8 mouse cellular contexts compared by ENCODE assay signal in the genomic region with DNA sequence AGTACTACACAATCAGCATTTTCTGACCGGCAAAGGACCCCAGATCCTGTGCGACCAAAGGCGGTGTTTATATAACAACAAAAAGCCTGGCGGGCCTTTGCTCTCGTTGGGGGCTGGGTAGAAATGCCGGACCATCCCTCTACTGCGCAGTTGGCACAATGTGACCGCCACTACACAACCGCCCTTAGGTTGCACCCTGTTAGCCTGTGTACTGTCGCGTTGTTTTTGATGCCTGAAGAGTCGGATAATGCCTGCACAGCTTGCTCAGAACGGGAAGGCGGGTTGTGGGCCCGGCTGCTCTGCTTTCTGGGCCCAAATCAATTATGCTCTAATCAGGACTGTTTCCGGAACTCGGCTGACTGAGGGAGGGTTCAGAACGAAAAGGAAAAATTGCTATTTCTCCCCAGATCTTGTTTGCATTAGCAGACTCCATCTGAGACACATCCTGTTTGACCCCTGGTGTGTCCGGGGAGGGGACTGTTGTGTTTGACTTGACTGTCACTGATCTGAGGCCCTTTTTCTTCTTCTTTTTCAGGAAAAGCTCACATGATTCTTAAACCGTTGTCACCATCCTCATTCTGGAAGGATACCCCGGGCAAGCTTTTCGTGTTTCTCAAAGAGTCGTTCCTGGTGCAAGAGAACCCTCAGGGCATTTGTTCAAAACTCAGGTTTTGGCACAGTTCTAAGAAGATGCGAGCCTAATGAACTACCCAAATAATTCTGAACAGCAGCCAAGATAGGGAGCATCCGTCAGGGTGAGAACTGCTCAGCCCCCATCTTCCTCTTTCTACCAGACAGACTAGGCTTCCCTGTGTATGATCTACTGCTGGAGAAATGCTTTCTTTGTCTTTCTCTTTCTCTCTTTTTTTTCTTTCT. TPM values are rescaled to one million over a fixed set of nuclear protein-coding genes. Genes with fewer than 3 reads are reported as not detected.
DNase-seq lines count a peak whose midpoint lies in the region; ATAC-seq lines count a peak whose summit lies in the region.

No protein-coding gene starts in this region.

- ATAC-seq in granulocyte monocyte progenitor cell, adult 5-6 weeks (replicated peaks; ENCODE audit: poor library complexity, severe bottlenecking): peak; percentile 62
- ATAC-seq in intestine, embryonic 15.5 days: peak; percentile 58
- ATAC-seq in lung, embryonic 16.5 days (ENCODE audit: low read depth): peak; percentile 73

- H3K4me1 ChIP-seq in intestine, embryonic 15.5 days (replicated peaks): peaks cover 24% of the 10 kb centered on the region
- H3K4me1 ChIP-seq in lung, embryonic 16.5 days (replicated peaks; ENCODE audit: control insufficient read depth, insufficient read depth, low read length): peaks cover 51% of the 10 kb centered on the region

- H3K27me3 ChIP-seq in intestine, embryonic 15.5 days (replicated peaks): no peaks in the 10 kb centered on the region
- H3K27me3 ChIP-seq in lung, embryonic 16.5 days (ENCODE audit: control insufficient read depth, insufficient read depth, low read depth, low read length): no peaks in the 10 kb centered on the region

- 0 out of 2 replicates have a peak overlapping the region, but pooled peaks have one; percentile 9 for H3K4me3 ChIP-seq in intestine, embryonic 15.5 days (replicated peaks)
- peak overlapping the region; percentile 18 for H3K4me3 ChIP-seq in lung, embryonic 16.5 days (ENCODE audit: low read length)

- H3K27ac ChIP-seq in intestine, embryonic 15.5 days: peak overlapping the region; percentile 86
- peak overlapping the region; percentile 96 for H3K27ac ChIP-seq in lung, embryonic 16.5 days (ENCODE audit: low read length)

- peak; percentile 44 to 48 for DNase-seq in layer of hippocampus, postnatal 14 days (ENCODE audit: low spot score in 2 of 2)
- no peak for DNase-seq in layer of hippocampus, postnatal 25 days (ENCODE audit: extremely low spot score in 1 of 2, low spot score in 1 of 2)
- DNase-seq in right cerebral cortex, adult 18-20 months: no peak
- DNase-seq in testis, postnatal 14 days (ENCODE audit: low spot score): no peak
- no peak for DNase-seq in left cerebral cortex, postnatal 25 days (ENCODE audit: low spot score in 2 of 2)

- WGBS in intestine, embryonic 15.5 days: 24% methylated on average over 25 of the region's 25 CpGs
- 13% methylated on average over 25 of the region's 25 CpGs for WGBS in lung, embryonic 16.5 days

- H3K36me3 ChIP-seq in intestine, embryonic 15.5 days: no peaks in the 10 kb centered on the region
- H3K36me3 ChIP-seq in lung, embryonic 16.5 days (ENCODE audit: control insufficient read depth, insufficient read depth, low read length): no peaks in the 10 kb centered on the region

- H3K4me2 ChIP-seq in intestine, embryonic 15.5 days (replicated peaks): peak overlapping the region; percentile 55
- H3K4me2 ChIP-seq in lung, embryonic 16.5 days (ENCODE audit: low read depth, low read length): peak overlapping the region; percentile 48

- intact Hi-C loops in left cerebral cortex, postnatal 25 days (cut with DNase I): no loop called here

- no peak overlapping the region; the same call in 1 of the 2 replicates for H3K9ac ChIP-seq in intestine, embryonic 15.5 days
- H3K9ac ChIP-seq in lung, embryonic 16.5 days (ENCODE audit: low read length): peak overlapping the region; percentile 52

- no peaks in the 10 kb centered on the region for H3K9me3 ChIP-seq in intestine, embryonic 15.5 days
- no peaks in the 10 kb centered on the region for H3K9me3 ChIP-seq in lung, embryonic 16.5 days (ENCODE audit: control insufficient read depth, low read length)

RNA-seq across cellular contexts. Expression of a gene that starts 47.5 kb away (rescaled TPM):
- total RNA-seq in layer of hippocampus, postnatal 14 days (2021): 100 to 1,000 TPM; 112 to 123 TPM
- 100 to 1,000 TPM in 1 of 2 experiments, 10 to 100 TPM in 1; 91.1 to 104 TPM for total RNA-seq in layer of hippocampus, postnatal 25 days (2021)
- 43.6 and 77.0 TPM in 2 replicates for total RNA-seq in granulocyte monocyte progenitor cell, adult 5-6 weeks (2014; fragmentation: Nextera tagmentation)
- total RNA-seq in granulocyte monocyte progenitor cell, adult 5-6 weeks (2017): 49.8 and 70.5 TPM in 2 replicates
- polyA plus RNA-seq in intestine, embryonic 15.5 days (2015; fragmentation: Nextera tagmentation; extraction: Ambion mirVana): 182 and 206 TPM in 2 replicates
- polyA plus RNA-seq in lung, embryonic 16.5 days (2015; fragmentation: Nextera tagmentation; extraction: Ambion mirVana): 148 and 169 TPM in 2 replicates
- 10 to 100 TPM; 75.4 TPM for total RNA-seq in left cerebral cortex, postnatal 25 days (2021)

RNA-seq across cellular contexts. Expression of a gene that starts 52.7 kb away (rescaled TPM):
- total RNA-seq in layer of hippocampus, postnatal 14 days (2021): 100 to 1,000 TPM; 119 to 124 TPM
- 100 to 1,000 TPM; 115 to 125 TPM for total RNA-seq in layer of hippocampus, postnatal 25 days (2021)
- 30.2 and 57.5 TPM in 2 replicates for total RNA-seq in granulocyte monocyte progenitor cell, adult 5-6 weeks (2014; fragmentation: Nextera tagmentation)
- 39.5 and 43.3 TPM in 2 replicates for total RNA-seq in granulocyte monocyte progenitor cell, adult 5-6 weeks (2017)
- polyA plus RNA-seq in intestine, embryonic 15.5 days (2015; fragmentation: Nextera tagmentation; extraction: Ambion mirVana): 119 and 133 TPM in 2 replicates
- polyA plus RNA-seq in lung, embryonic 16.5 days (2015; fragmentation: Nextera tagmentation; extraction: Ambion mirVana): 91.3 and 101 TPM in 2 replicates
- total RNA-seq in left cerebral cortex, postnatal 25 days (2021): 10 to 100 TPM; 80.6 to 86.6 TPM

Comparison
In these comparisons a context has a peak if more than half of its experiments do, and no peak if none do; other contexts are left out.
1. DNase-seq: peak in layer of hippocampus, postnatal 14 days (2 of 2); none in layer of hippocampus, postnatal 25 days (0 of 2), right cerebral cortex, adult 18-20 months (single experiment), testis, postnatal 14 days (single experiment) and left cerebral cortex, postnatal 25 days (0 of 2).
2. Peak in every context shown above with its lines, with median percentiles within 50 percentile points of each other: ATAC-seq.